Mouse (Mus musculus) CH12.LX (cell line): ENCODE data around the gene Nfx1.

Experiments
- E2F4 ChIP-seq: IDR thresholded peaks from 2 replicates; pipeline ENCODE4 v1.6.1; 2011; ENCODE audit warnings: low read depth, low read length, improper control_type of control experiment; ENCODE audit not compliant: insufficient replicate concordance
- MAFK ChIP-seq: IDR thresholded peaks from 2 replicates; pipeline ENCODE4 v1.6.1; 2011; ENCODE audit warnings: low read length, improper control_type of control experiment; ENCODE audit not compliant: insufficient replicate concordance
- MEF2A ChIP-seq: IDR thresholded peaks from 2 replicates; pipeline ENCODE4 v1.6.1; 2014; ENCODE audit warnings: low read depth, mild to moderate bottlenecking, inconsistent platforms, low read length, improper control_type of control experiment, borderline replicate concordance
- POLR2A ChIP-seq: IDR thresholded peaks from 2 replicates; pipeline ENCODE4 v1.6.1; 2011; ENCODE audit warnings: low read depth, mild to moderate bottlenecking, improper control_type of control experiment, low read length
- UBTF ChIP-seq: IDR thresholded peaks from 2 replicates; pipeline ENCODE4 v1.6.1; 2012; ENCODE audit warnings: low read depth, mild to moderate bottlenecking, inconsistent platforms, low read length, improper control_type of control experiment, moderate library complexity

GRCm38 (mm10) chr4:41046254-41046795 is 75.6 kb downstream of the Nfx1 start:
- no peak for TF ChIP-seq MAFK
- no peak for TF ChIP-seq UBTF
- no peak for TF ChIP-seq E2F4
- TF ChIP-seq MEF2A: no peak
- TF ChIP-seq POLR2A: no peak
